Mouse (Mus musculus) kidney, postnatal 0 days (tissue): Measurements from ENCODE around the gene Ppp1r27. TPM values are rescaled to one million over a fixed set of nuclear protein-coding genes. Genes with fewer than 3 reads are reported as not detected.
A peak's percentile ranks its signal among the peaks of the same experiment; 100 is the strongest.

Source experiments
- ATAC-seq: fragments of 200-750 bp; cut with Nextera tagmentation; replicated peaks from 2 replicates; pipeline ENCODE4 v1.8.0; 2017; ENCODE audit warnings: low read depth, moderate number of reproducible peaks, moderate TSS enrichment, moderate library complexity; ENCODE audit not compliant: low FRiP score
- DNase-seq: peaks from one replicate; pipeline ENCODE4 v3.0.0-alpha.2; 2016; ENCODE audit warnings: low spot score
- H3K27ac ChIP-seq: fragments of 300-500 bp; sonication (generic); 2 replicates; pipeline ENCODE4 v1.5.1; 2014; ENCODE audit warnings: mild to moderate bottlenecking
- H3K27me3 ChIP-seq: fragments of 300-500 bp; sonication (generic); 2 replicates; pipeline ENCODE4 v1.6.1; 2014; ENCODE audit warnings: low read length, mixed read lengths; ENCODE audit not compliant: insufficient read depth
- H3K36me3 ChIP-seq: fragments of 300-500 bp; sonication (generic); 2 replicates; pipeline ENCODE4 v1.6.1; 2014; ENCODE audit warnings: low read length, mixed read lengths; ENCODE audit not compliant: insufficient read depth
- H3K4me1 ChIP-seq: fragments of 300-500 bp; sonication (generic); replicated peaks from 2 replicates; pipeline ENCODE4 v1.6.1; 2014; ENCODE audit warnings: antibody characterized with exemption, low read length, mixed read lengths; ENCODE audit not compliant: insufficient read depth
- H3K4me2 ChIP-seq: fragments of 300-500 bp; sonication (generic); 2 replicates; pipeline ENCODE4 v1.6.1; 2014; ENCODE audit warnings: mild to moderate bottlenecking, low read length, moderate library complexity, mixed read lengths
- H3K4me3 ChIP-seq: fragments of 300-500 bp; sonication (generic); replicated peaks from 2 replicates; pipeline ENCODE4 v1.5.1; 2014; ENCODE audit warnings: low read depth, low read length
- H3K9ac ChIP-seq: fragments of 300-500 bp; sonication (generic); 2 replicates; pipeline ENCODE4 v1.6.1; 2014; ENCODE audit warnings: low read depth, low read length
- H3K9me3 ChIP-seq: fragments of 300-500 bp; sonication (generic); replicated peaks from 2 replicates; pipeline ENCODE4 v1.6.1; 2016; ENCODE audit warnings: low read length, inconsistent platforms, mixed read lengths
- CTCF ChIP-seq: IDR thresholded peaks from 2 replicates; pipeline ENCODE4 v1.5.1; 2016; ENCODE audit warnings: antibody characterized with exemption, low read depth, mild to moderate bottlenecking, moderate library complexity
- WGBS: fragments of 180-500 bp; shearing (Covaris S2); extraction: QIAGEN DNeasy Blood & Tissue Kit; methylation state at CpG from one replicate; pipeline ENCODE4 v1.1.7; 2014; 5-methylcytosine and 5-hydroxymethylcytosine counted together
- polyA plus RNA-seq: library from polyadenylated mRNA; unstranded; fragments of >200 nt; fragmentation: Nextera tagmentation; extraction: Ambion mirVana; gene quantifications from 2 replicates; pipeline ENCODE4 v1.2.1, GENCODE M21; 2015

The Ppp1r27 gene
- polyA plus RNA-seq, 1 experiment from 2014 or later: 0.30 TPM

- H3K4me2 ChIP-seq: no peak overlapping the region
- no peaks in the 10 kb centered on the region for H3K9me3 ChIP-seq
- TF ChIP-seq CTCF: no peak
- ATAC-seq (no peak; the same call in 1 of the 2 replicates), DNase-seq (no peak)
- WGBS: 62% methylated on average over 13 of the region's 13 CpGs
- no peaks in the 10 kb centered on the region for H3K27me3 ChIP-seq
- no peaks in the 10 kb centered on the region for H3K36me3 ChIP-seq
- H3K9ac ChIP-seq: no peak overlapping the region
- H3K27ac ChIP-seq: no peak overlapping the region
- H3K4me1 ChIP-seq: no peaks in the 10 kb centered on the region; the same call in 1 of the 2 replicates
- no peak overlapping the region for H3K4me3 ChIP-seq
Measured at GRCm38 (mm10) chr11:120507611-120508289, 43.2 kb downstream of the Ppp1r27 start.

- no peaks in the 10 kb centered on the region for H3K9me3 ChIP-seq
- TF ChIP-seq CTCF: peak; percentile 69
- no peak overlapping the region for H3K4me2 ChIP-seq
- H3K4me1 ChIP-seq: no peaks in the 10 kb centered on the region; the same call in 1 of the 2 replicates
- WGBS: 57% methylated on average over 4 of the region's 4 CpGs
- H3K4me3 ChIP-seq: no peak overlapping the region
- H3K36me3 ChIP-seq: no peaks in the 10 kb centered on the region
- no peaks in the 10 kb centered on the region for H3K27me3 ChIP-seq
- no peak overlapping the region for H3K27ac ChIP-seq
- no peak overlapping the region for H3K9ac ChIP-seq
- DNase-seq (peak; percentile 60), ATAC-seq (peak; percentile 48; the same call in 1 of the 2 replicates)
Measured at GRCm38 (mm10) chr11:120506899-120507298, 44.0 kb downstream of the Ppp1r27 start.

- Histone ChIP-seq H3K4me2 (no peak overlapping the region), H3K36me3 (no peaks in the 10 kb centered on the region), H3K4me3 (no peak overlapping the region), H3K4me1 (no peaks in the 10 kb centered on the region; the same call in 1 of the 2 replicates), H3K27ac (no peak overlapping the region), H3K9ac (no peak overlapping the region), H3K9me3 (no peaks in the 10 kb centered on the region), H3K27me3 (no peaks in the 10 kb centered on the region)
- TF ChIP-seq CTCF: no peak
- WGBS: 83% methylated on average over 3 of the region's 3 CpGs
- no peak for ATAC-seq
- no peak for DNase-seq
Measured at GRCm38 (mm10) chr11:120505661-120506060, 45.3 kb downstream of the Ppp1r27 start.

- Histone ChIP-seq H3K9ac (no peak overlapping the region), H3K27ac (no peak overlapping the region), H3K36me3 (peaks cover 21% of the 10 kb centered on the region), H3K4me3 (no peak overlapping the region), H3K9me3 (no peaks in the 10 kb centered on the region), H3K4me2 (no peak overlapping the region), H3K27me3 (no peaks in the 10 kb centered on the region), H3K4me1 (no peaks in the 10 kb centered on the region)
- 72% methylated on average over 4 of the region's 4 CpGs for WGBS
- no peak for TF ChIP-seq CTCF
- ATAC-seq (no peak), DNase-seq (no peak)
Measured at GRCm38 (mm10) chr11:120501701-120502100, 49.2 kb downstream of the Ppp1r27 start.

GRCm38 (mm10) chr11:120501018-120501417 lies 49.9 kb downstream of the Ppp1r27 start:
- Histone ChIP-seq H3K4me2 (no peak overlapping the region), H3K36me3 (peaks cover 28% of the 10 kb centered on the region), H3K27ac (peak overlapping the region; percentile 15; the same call in 1 of the 2 replicates), H3K27me3 (no peaks in the 10 kb centered on the region), H3K9me3 (no peaks in the 10 kb centered on the region), H3K4me3 (no peak overlapping the region), H3K9ac (no peak overlapping the region), H3K4me1 (no peaks in the 10 kb centered on the region)
- DNase-seq (no peak), ATAC-seq (no peak)
- TF ChIP-seq CTCF: no peak
- 57% methylated on average over 6 of the region's 6 CpGs for WGBS

GRCm38 (mm10) chr11:120500357-120500756 lies 50.6 kb downstream of the Ppp1r27 start:
- DNase-seq (no peak), ATAC-seq (peak; percentile 76)
- Histone ChIP-seq H3K4me1 (no peaks in the 10 kb centered on the region), H3K27ac (peak overlapping the region; percentile 15), H3K4me3 (no peak overlapping the region), H3K4me2 (no peak overlapping the region), H3K9ac (no peak overlapping the region), H3K9me3 (no peaks in the 10 kb centered on the region), H3K27me3 (no peaks in the 10 kb centered on the region), H3K36me3 (peaks cover 33% of the 10 kb centered on the region)
- 26% methylated on average over 3 of the region's 3 CpGs for WGBS
- TF ChIP-seq CTCF: no peak

Other genes with a start within 250 kb of the Ppp1r27 start
- gene Actg1, start 202.6 kb downstream of the Ppp1r27 start, polyA plus RNA-seq: 2,251 and 2,404 TPM in 2 replicates
- gene Fscn2, start 189.6 kb downstream of the Ppp1r27 start, polyA plus RNA-seq: 1.3 and 1.5 TPM in 2 replicates
- gene Faap100, start 172.4 kb downstream of the Ppp1r27 start, polyA plus RNA-seq: 21.9 and 26.6 TPM in 2 replicates
- gene Nploc4, start 113.4 kb downstream of the Ppp1r27 start, polyA plus RNA-seq: 21.0 and 23.3 TPM in 2 replicates
- gene Tspan10, start 108.5 kb downstream of the Ppp1r27 start, polyA plus RNA-seq: not detected in 2 replicates
- gene Pde6g, start 97.6 kb downstream of the Ppp1r27 start, polyA plus RNA-seq: 0.17 and 0.36 TPM in 2 replicates
- 24.3 and 30.3 TPM in 2 replicates for gene Oxld1, start 93.1 kb downstream of the Ppp1r27 start, polyA plus RNA-seq
- 26.3 and 29.5 TPM in 2 replicates for gene Ccdc137, start 93.0 kb downstream of the Ppp1r27 start, polyA plus RNA-seq
- gene Arl16, start 83.5 kb downstream of the Ppp1r27 start, polyA plus RNA-seq: 32.7 and 35.1 TPM in 2 replicates
- gene Mrpl12, start 66.5 kb downstream of the Ppp1r27 start, polyA plus RNA-seq: 218 and 224 TPM in 2 replicates
- gene Slc25a10, start 59.3 kb downstream of the Ppp1r27 start, polyA plus RNA-seq: 121 and 132 TPM in 2 replicates
- 6.6 and 7.0 TPM in 2 replicates for gene Gcgr, start 20.4 kb downstream of the Ppp1r27 start, polyA plus RNA-seq
- gene Mcrip1, start 1.4 kb downstream of the Ppp1r27 start, polyA plus RNA-seq: 218 and 227 TPM in 2 replicates
- 635 and 676 TPM in 2 replicates for gene P4hb, start 22.1 kb upstream of the Ppp1r27 start, polyA plus RNA-seq
- gene Arhgdia, start 30.5 kb upstream of the Ppp1r27 start, polyA plus RNA-seq: 444 and 506 TPM in 2 replicates
- 341 and 361 TPM in 2 replicates for gene Alyref, start 47.2 kb upstream of the Ppp1r27 start, polyA plus RNA-seq
- gene Anapc11, start 47.3 kb upstream of the Ppp1r27 start, polyA plus RNA-seq: 159 and 168 TPM in 2 replicates
- gene Npb, start 57.3 kb upstream of the Ppp1r27 start, polyA plus RNA-seq: 48.0 and 51.4 TPM in 2 replicates
- 116 and 118 TPM in 2 replicates for gene Pcyt2, start 66.8 kb upstream of the Ppp1r27 start, polyA plus RNA-seq
- 38.8 and 41.6 TPM in 2 replicates for gene Sirt7, start 74.1 kb upstream of the Ppp1r27 start, polyA plus RNA-seq
- gene Mafg, start 82.5 kb upstream of the Ppp1r27 start, polyA plus RNA-seq: 26.5 and 27.4 TPM in 2 replicates
- gene Pycr1, start 92.6 kb upstream of the Ppp1r27 start, polyA plus RNA-seq: 12.2 and 13.9 TPM in 2 replicates
- 0.24 and 0.28 TPM in 2 replicates for gene Myadml2, start 97.0 kb upstream of the Ppp1r27 start, polyA plus RNA-seq
- gene Notum, start 110.0 kb upstream of the Ppp1r27 start, polyA plus RNA-seq: 5.3 and 7.4 TPM in 2 replicates
- 122 TPM in 2 replicates for gene Aspscr1, start 121.8 kb upstream of the Ppp1r27 start, polyA plus RNA-seq
- 160 and 174 TPM in 2 replicates for gene Cenpx, start 162.6 kb upstream of the Ppp1r27 start, polyA plus RNA-seq
- 31.3 and 33.5 TPM in 2 replicates for gene Lrrc45, start 162.8 kb upstream of the Ppp1r27 start, polyA plus RNA-seq
- gene Rac3, start 170.3 kb upstream of the Ppp1r27 start, polyA plus RNA-seq: 23.4 and 23.7 TPM in 2 replicates
- 112 and 123 TPM in 2 replicates for gene Dcxr, start 176.1 kb upstream of the Ppp1r27 start, polyA plus RNA-seq
- 1.8 and 3.6 TPM in 2 replicates for gene Cbr2, start 181.0 kb upstream of the Ppp1r27 start, polyA plus RNA-seq
- 2.6 and 4.5 TPM in 2 replicates for gene Hmga1b, start 211.7 kb upstream of the Ppp1r27 start, polyA plus RNA-seq
- 32.4 and 32.6 TPM in 2 replicates for gene Rfng, start 233.1 kb upstream of the Ppp1r27 start, polyA plus RNA-seq
- 158 and 170 TPM in 2 replicates for gene Gps1, start 233.1 kb upstream of the Ppp1r27 start, polyA plus RNA-seq
- 66.0 and 73.0 TPM in 2 replicates for gene Dus1l, start 245.3 kb upstream of the Ppp1r27 start, polyA plus RNA-seq